Mouse (Mus musculus) myocyte (in vitro differentiated cells): ENCODE measurements at regions not wholly inside any gene's neighbourhood (a gene's known extent, or its start where the extent isn't known, plus 50 kb on each side); places are given as distances from the start of the nearest gene placed in this dataset.

Source experiments
- H3K27me3 ChIP-seq: one replicate; pipeline ENCODE4 v1.6.1; 2011; ENCODE audit not compliant: control insufficient read depth, insufficient read depth, insufficient read length
- H3K36me3 ChIP-seq: one replicate; pipeline ENCODE4 v1.6.1; 2011; ENCODE audit not compliant: control insufficient read depth, insufficient read depth
- H3K4me2 ChIP-seq: one replicate; pipeline ENCODE4 v1.6.1; 2011; ENCODE audit warnings: low read depth, control low read depth
- H3K4me3 ChIP-seq: one replicate; pipeline ENCODE4 v1.5.1; 2011; ENCODE audit warnings: mild to moderate bottlenecking, control low read depth, moderate library complexity
- H3K79me2 ChIP-seq: one replicate; pipeline ENCODE4 v1.6.1; 2011; ENCODE audit not compliant: control insufficient read depth, insufficient read depth
- H3ac ChIP-seq: one replicate; pipeline ENCODE4 v1.6.1; 2011; ENCODE audit not compliant: control insufficient read depth, insufficient read length
- CEBPB ChIP-seq: IDR thresholded peaks from 2 replicates; pipeline ENCODE4 v1.6.1; 2011; ENCODE audit warnings: mild to moderate bottlenecking, moderate library complexity; ENCODE audit not compliant: poor library complexity, insufficient read depth, severe bottlenecking
- E2F4 ChIP-seq: IDR thresholded peaks from one replicate; pipeline ENCODE4 v1.6.1; 2011; ENCODE audit warnings: mild to moderate bottlenecking, control low read depth, moderate library complexity; ENCODE audit not compliant: insufficient read depth
- MAX ChIP-seq: IDR thresholded peaks from one replicate; pipeline ENCODE4 v1.6.1; 2011; ENCODE audit warnings: low read depth, mild to moderate bottlenecking, control low read depth
- MYOD1 ChIP-seq, 3 experiments: IDR thresholded peaks; one replicate each; pipeline ENCODE4 v1.6.1; 2011; ENCODE audit warnings: control low read depth in 2 of 3, low read depth in 2 of 3, mild to moderate bottlenecking in 2 of 3, moderate library complexity in 1 of 3; ENCODE audit not compliant: insufficient read length in 2 of 3, control insufficient read depth in 1 of 3
- MYOG ChIP-seq, 3 experiments: IDR thresholded peaks; one replicate each; pipeline ENCODE4 v1.6.1; 2011; ENCODE audit warnings: control low read depth in 2 of 3, low read depth in 2 of 3, mild to moderate bottlenecking in 2 of 3; ENCODE audit not compliant: insufficient read length in 2 of 3, control insufficient read depth in 1 of 3, insufficient read depth in 1 of 3
- POLR2A ChIP-seq: IDR thresholded peaks from one replicate; pipeline ENCODE4 v1.6.1; 2011; ENCODE audit warnings: low read depth, mild to moderate bottlenecking, control low read depth, moderate library complexity; ENCODE audit not compliant: insufficient read length
- POLR2AphosphoS2 ChIP-seq: IDR thresholded peaks from one replicate; pipeline ENCODE4 v1.6.1; 2011; ENCODE audit warnings: low read depth, control low read depth; ENCODE audit not compliant: insufficient read length
- REST ChIP-seq: IDR thresholded peaks from one replicate; pipeline ENCODE4 v1.6.1; 2011; ENCODE audit warnings: mild to moderate bottlenecking, control low read depth, moderate library complexity; ENCODE audit not compliant: insufficient read depth, insufficient read length
- SRF ChIP-seq: IDR thresholded peaks from one replicate; pipeline ENCODE4 v1.6.1; 2011; ENCODE audit warnings: low read depth; ENCODE audit not compliant: control insufficient read depth, insufficient read length
- TCF12 ChIP-seq: IDR thresholded peaks from one replicate; pipeline ENCODE4 v1.6.1; 2011; ENCODE audit warnings: mild to moderate bottlenecking, control low read depth; ENCODE audit not compliant: poor library complexity, insufficient read depth, severe bottlenecking
- TCF3 ChIP-seq: IDR thresholded peaks from one replicate; pipeline ENCODE4 v1.6.1; 2011; ENCODE audit warnings: low read depth, control low read depth; ENCODE audit not compliant: insufficient read length
- USF1 ChIP-seq: IDR thresholded peaks from one replicate; pipeline ENCODE4 v1.6.1; 2011; ENCODE audit warnings: low read depth, mild to moderate bottlenecking, control low read depth, moderate library complexity

GRCm38 (mm10) chr13:43961987-43962386 lies 177.4 kb downstream of the Cd83 start:
- no peak for TF ChIP-seq E2F4
- TF ChIP-seq MYOG (IDR thresholded peaks at IDR 0.05; ENCODE audit: control insufficient read depth in 1 of 3, insufficient read depth in 1 of 3, insufficient read length in 2 of 3, low read depth in 2 of 3): no peak
- no peak for TF ChIP-seq POLR2A
- no peak for TF ChIP-seq TCF3
- no peak for TF ChIP-seq POLR2AphosphoS2
- TF ChIP-seq MAX: no peak
- TF ChIP-seq REST: no peak
- TF ChIP-seq USF1: no peak
- TF ChIP-seq MYOD1 (IDR thresholded peaks at IDR 0.05; ENCODE audit: control insufficient read depth in 1 of 3, insufficient read length in 2 of 3, low read depth in 2 of 3): no peak

GRCm38 (mm10) chr13:43963321-43963720 lies 178.7 kb downstream of the Cd83 start:
- H3K79me2 ChIP-seq: no peaks in the 10 kb centered on the region
- no peak overlapping the region for H3K4me3 ChIP-seq
- H3ac ChIP-seq: no peak overlapping the region
- no peaks in the 10 kb centered on the region for H3K36me3 ChIP-seq
- H3K4me2 ChIP-seq: no peak overlapping the region
- TF ChIP-seq REST (no peak), TCF3 (no peak), USF1 (no peak)
- H3K27me3 ChIP-seq: no peaks in the 10 kb centered on the region

More at GRCm38 (mm10) chr13:43961987-43962386, 177.4 kb downstream of the Cd83 start:
- H3K4me2 ChIP-seq: no peak overlapping the region
- no peaks in the 10 kb centered on the region for H3K27me3 ChIP-seq
- no peak overlapping the region for H3ac ChIP-seq
- H3K79me2 ChIP-seq: no peaks in the 10 kb centered on the region
- no peak overlapping the region for H3K4me3 ChIP-seq
- H3K36me3 ChIP-seq: no peaks in the 10 kb centered on the region

GRCm38 (mm10) chr13:43965256-43965905 lies 180.8 kb downstream of the Cd83 start:
- Histone ChIP-seq H3K79me2 (no peaks in the 10 kb centered on the region), H3K4me2 (no peak overlapping the region), H3K27me3 (no peaks in the 10 kb centered on the region), H3K36me3 (no peaks in the 10 kb centered on the region), H3ac (no peak overlapping the region), H3K4me3 (no peak overlapping the region)
- TF ChIP-seq POLR2A (no peak), MYOG (IDR thresholded peaks at IDR 0.05; ENCODE audit: control insufficient read depth in 1 of 3, insufficient read depth in 1 of 3, insufficient read length in 2 of 3, low read depth in 2 of 3) (no peak), TCF3 (no peak), TCF12 (no peak), USF1 (peak; percentile 16)

- no peaks in the 10 kb centered on the region for H3K36me3 ChIP-seq
- no peaks in the 10 kb centered on the region for H3K27me3 ChIP-seq
- no peak overlapping the region for H3K4me3 ChIP-seq
- H3K4me2 ChIP-seq: no peak overlapping the region
- no peaks in the 10 kb centered on the region for H3K79me2 ChIP-seq
- H3ac ChIP-seq: no peak overlapping the region
- TF ChIP-seq MYOG (IDR thresholded peaks at IDR 0.05; ENCODE audit: control insufficient read depth in 1 of 3, insufficient read depth in 1 of 3, insufficient read length in 2 of 3, low read depth in 2 of 3) (no peak), TCF12 (no peak), POLR2A (no peak), POLR2AphosphoS2 (no peak), MAX (no peak), CEBPB (no peak), MYOD1 (IDR thresholded peaks at IDR 0.05; ENCODE audit: control insufficient read depth in 1 of 3, insufficient read length in 2 of 3, low read depth in 2 of 3) (no peak), REST (no peak), TCF3 (no peak), USF1 (no peak), E2F4 (no peak), SRF (no peak)
Measured at GRCm38 (mm10) chr13:43967516-43967915, 182.9 kb downstream of the Cd83 start.

DNA sequence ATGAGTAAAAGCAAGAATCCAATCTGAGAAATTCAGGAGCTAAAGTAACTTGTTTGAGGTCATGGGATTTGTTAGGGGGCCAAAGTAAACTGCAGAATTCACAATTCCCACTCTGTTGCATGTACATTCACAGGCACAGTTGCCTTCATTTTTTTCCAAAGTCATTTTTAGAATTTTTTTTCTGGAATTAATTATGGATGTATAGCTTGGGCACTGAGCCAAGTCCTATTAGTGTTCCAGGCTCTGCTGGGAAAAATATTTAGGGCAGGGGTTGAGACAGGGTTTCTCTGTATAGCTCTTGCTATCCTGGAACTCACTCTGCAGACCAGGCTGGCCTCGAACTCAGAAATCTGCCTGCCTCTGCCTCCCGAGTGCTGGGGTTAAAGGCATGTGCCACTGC lies 188.3 kb downstream of the Cd83 start:
- Histone ChIP-seq H3K27me3 (no peaks in the 10 kb centered on the region), H3ac (no peak overlapping the region), H3K36me3 (no peaks in the 10 kb centered on the region), H3K4me2 (no peak overlapping the region), H3K79me2 (no peaks in the 10 kb centered on the region), H3K4me3 (no peak overlapping the region)
- TF ChIP-seq CEBPB: no peak
- no peak for TF ChIP-seq MYOG (IDR thresholded peaks at IDR 0.05; ENCODE audit: control insufficient read depth in 1 of 3, insufficient read depth in 1 of 3, insufficient read length in 2 of 3, low read depth in 2 of 3)
- TF ChIP-seq REST: no peak
- no peak for TF ChIP-seq USF1
- no peak for TF ChIP-seq TCF3
- TF ChIP-seq POLR2AphosphoS2: no peak
- TF ChIP-seq SRF: no peak
- no peak for TF ChIP-seq E2F4
- TF ChIP-seq MYOD1 (IDR thresholded peaks at IDR 0.05; ENCODE audit: control insufficient read depth in 1 of 3, insufficient read length in 2 of 3, low read depth in 2 of 3): no peak
- TF ChIP-seq MAX: no peak
